Mouse (Mus musculus) hindbrain, postnatal 0 days (tissue): ENCODE results near the gene P4ha2. TPM values are rescaled to one million over a fixed set of nuclear protein-coding genes. Genes with fewer than 3 reads are reported as not detected.

Source experiments
- ATAC-seq: fragments of 200-750 bp; cut with Nextera tagmentation; 2 replicates; pipeline ENCODE4 v1.8.0; 2017; ENCODE audit warnings: mild to moderate bottlenecking, moderate TSS enrichment, moderate library complexity
- DNase-seq: peaks from one replicate; pipeline ENCODE4 v3.0.0-alpha.2; 2015; ENCODE audit warnings: low spot score
- H3K27ac ChIP-seq: fragments of 300-500 bp; sonication (generic); 2 replicates; pipeline ENCODE4 v1.5.1; 2014; ENCODE audit warnings: mild to moderate bottlenecking
- H3K27me3 ChIP-seq: fragments of 300-500 bp; sonication (generic); 2 replicates; pipeline ENCODE4 v1.6.1; 2014; ENCODE audit warnings: low read length, mixed read lengths; ENCODE audit not compliant: insufficient read depth
- H3K36me3 ChIP-seq: fragments of 300-500 bp; sonication (generic); 2 replicates; pipeline ENCODE4 v1.6.1; 2014; ENCODE audit warnings: low read length, mixed read lengths; ENCODE audit not compliant: insufficient read depth
- H3K4me1 ChIP-seq: fragments of 300-500 bp; sonication (generic); 2 replicates; pipeline ENCODE4 v1.6.1; 2014; ENCODE audit warnings: antibody characterized with exemption, low read length, mixed read lengths; ENCODE audit not compliant: insufficient read depth
- H3K4me2 ChIP-seq: fragments of 300-500 bp; sonication (generic); 2 replicates; pipeline ENCODE4 v1.6.1; 2014; ENCODE audit warnings: low read depth, mild to moderate bottlenecking, low read length, moderate library complexity, mixed read lengths
- H3K4me3 ChIP-seq: fragments of 300-500 bp; sonication (generic); 2 replicates; pipeline ENCODE4 v1.5.1; 2014; ENCODE audit warnings: low read length
- H3K9ac ChIP-seq: fragments of 300-500 bp; sonication (generic); replicated peaks from 2 replicates; pipeline ENCODE4 v1.6.1; 2014; ENCODE audit warnings: mild to moderate bottlenecking, low read length, moderate library complexity, mixed read lengths
- H3K9me3 ChIP-seq: fragments of 300-500 bp; sonication (generic); 2 replicates; pipeline ENCODE4 v1.6.1; 2016; ENCODE audit warnings: low read length, mixed read lengths
- CTCF ChIP-seq: IDR thresholded peaks from 2 replicates; pipeline ENCODE4 v1.5.1; 2016; ENCODE audit warnings: antibody characterized with exemption, control low read depth, low read depth
- WGBS: fragments of 180-500 bp; shearing (Covaris S2); extraction: QIAGEN DNeasy Blood & Tissue Kit; methylation state at CpG from one replicate; pipeline ENCODE4 v1.1.7; 2014; 5-methylcytosine and 5-hydroxymethylcytosine counted together
- polyA plus RNA-seq: library from polyadenylated mRNA; unstranded; fragments of >200 nt; fragmentation: Nextera tagmentation; extraction: Ambion mirVana; gene quantifications from 2 replicates; pipeline ENCODE4 v1.2.1, GENCODE M21; 2015
- total RNA-seq: library from RNA; depleted of rRNA; stranded (reverse); fragments of >200 nt; gene quantifications from 2 replicates; pipeline ENCODE4 v1.2.3, GENCODE M21; 2014

P4ha2 gene
- total and polyA plus RNA-seq, 2 experiments from 2014 or later, result 9.0 to 9.7 TPM

GRCm38 (mm10) chr11:54102706-54103449, 3.0 kb downstream of the P4ha2 start:
- Histone ChIP-seq H3K36me3 (no peaks in the 10 kb centered on the region), H3K27ac (no peak overlapping the region), H3K27me3 (no peaks in the 10 kb centered on the region), H3K9ac (no peak overlapping the region), H3K4me2 (no peak overlapping the region), H3K4me3 (no peak overlapping the region), H3K9me3 (no peaks in the 10 kb centered on the region), H3K4me1 (peaks cover 27% of the 10 kb centered on the region)
- ATAC-seq (no peak), DNase-seq (no peak)
- TF ChIP-seq CTCF, result no peak
- WGBS, result 62% methylated on average over 10 of the region's 10 CpGs

DNA sequence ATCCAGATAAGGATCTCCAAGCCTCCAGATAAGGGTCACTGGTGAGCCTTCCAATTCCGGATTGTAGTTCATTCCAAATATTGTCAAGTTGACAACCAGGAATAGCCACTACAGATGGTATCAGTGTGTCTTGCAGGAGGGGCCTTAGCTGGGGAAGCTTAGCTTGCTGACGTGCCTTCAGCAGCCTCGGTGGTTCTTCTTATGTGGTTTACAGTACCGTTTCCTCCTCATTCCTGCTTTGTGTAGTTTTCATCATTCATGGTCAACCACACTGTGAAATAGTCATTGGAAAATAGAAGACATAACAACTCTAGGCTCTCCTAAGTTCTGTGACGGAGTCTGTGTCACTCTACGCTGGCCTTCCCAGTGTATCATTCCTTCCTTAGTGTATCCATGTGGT, 5.1 kb downstream of the P4ha2 start:
- TF ChIP-seq CTCF, result no peak
- 97% methylated on average over 6 of the region's 6 CpGs for WGBS
- H3K9ac ChIP-seq, result no peak overlapping the region

DNA sequence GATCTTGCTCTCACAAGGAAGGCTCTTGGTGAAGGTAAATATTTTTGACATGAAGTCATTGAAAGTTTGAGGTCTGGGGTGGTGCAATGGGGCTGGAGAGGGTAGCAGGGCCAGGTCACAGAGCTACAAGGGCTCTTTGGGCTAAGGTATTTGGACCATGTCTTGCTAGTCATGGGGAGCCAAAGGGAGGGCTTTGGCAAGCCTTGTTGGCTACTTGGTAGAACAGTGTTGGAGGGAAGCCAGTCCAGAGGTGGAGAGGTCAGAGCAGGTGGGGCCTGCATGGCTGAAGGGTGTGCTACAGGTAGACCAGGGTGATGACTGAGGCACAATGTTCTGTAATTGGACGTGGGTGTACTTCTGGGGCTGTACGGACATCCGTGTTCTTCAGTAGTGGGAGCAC, 6.8 kb downstream of the P4ha2 start:
- H3K4me2 ChIP-seq, result no peak overlapping the region
- H3K9ac ChIP-seq, result no peak overlapping the region
- no peaks in the 10 kb centered on the region for H3K9me3 ChIP-seq
- WGBS, result 79% methylated on average over 3 of the region's 3 CpGs
- DNase-seq (no peak), ATAC-seq (0 out of 2 replicates have a peak, but pooled peaks have one; percentile 8)
- no peak for TF ChIP-seq CTCF
- no peaks in the 10 kb centered on the region for H3K27me3 ChIP-seq
- no peak overlapping the region for H3K4me3 ChIP-seq
- H3K4me1 ChIP-seq, result peaks cover 20% of the 10 kb centered on the region
- H3K27ac ChIP-seq, result peak overlapping the region; percentile 54; the same call in 1 of the 2 replicates
- H3K36me3 ChIP-seq, result no peaks in the 10 kb centered on the region

More for the DNA sequence above, 5.1 kb downstream of the P4ha2 start:
- H3K27ac ChIP-seq, result no peak overlapping the region
- H3K4me1 ChIP-seq, result peaks cover 27% of the 10 kb centered on the region
- no peaks in the 10 kb centered on the region for H3K27me3 ChIP-seq
- no peaks in the 10 kb centered on the region for H3K36me3 ChIP-seq
- DNase-seq (no peak), ATAC-seq (no peak)
- H3K9me3 ChIP-seq, result no peaks in the 10 kb centered on the region
- H3K4me3 ChIP-seq, result no peak overlapping the region
- no peak overlapping the region for H3K4me2 ChIP-seq

- H3K4me1 ChIP-seq, result peaks cover 23% of the 10 kb centered on the region
- no peak overlapping the region for H3K9ac ChIP-seq
- no peak overlapping the region for H3K4me2 ChIP-seq
- H3K4me3 ChIP-seq, result no peak overlapping the region
- H3K27me3 ChIP-seq, result no peaks in the 10 kb centered on the region
- H3K27ac ChIP-seq, result peak overlapping the region; percentile 54; the same call in 1 of the 2 replicates
- TF ChIP-seq CTCF, result 0 out of 2 replicates have a peak, but pooled peaks have one; percentile 6
- 36% methylated on average over 7 of the region's 7 CpGs for WGBS
- no peaks in the 10 kb centered on the region for H3K36me3 ChIP-seq
- DNase-seq (peak; percentile 70), ATAC-seq (peak; percentile 57)
- H3K9me3 ChIP-seq, result no peaks in the 10 kb centered on the region
Measured at GRCm38 (mm10) chr11:54107239-54107638, 7.3 kb downstream of the P4ha2 start.

- no peak for TF ChIP-seq CTCF
- Histone ChIP-seq H3K9ac (no peak overlapping the region), H3K9me3 (no peaks in the 10 kb centered on the region), H3K27me3 (no peaks in the 10 kb centered on the region), H3K36me3 (no peaks in the 10 kb centered on the region), H3K27ac (no peak overlapping the region), H3K4me1 (peaks cover 27% of the 10 kb centered on the region), H3K4me3 (no peak overlapping the region), H3K4me2 (no peak overlapping the region)
- DNase-seq, result no peak
- WGBS, result 55% methylated on average over 3 of the region's 3 CpGs
- no peak for ATAC-seq
Measured at GRCm38 (mm10) chr11:54108131-54108530, 8.2 kb downstream of the P4ha2 start.

GRCm38 (mm10) chr11:54108894-54109293, 9.0 kb downstream of the P4ha2 start:
- WGBS, result 54% methylated on average over 5 of the region's 5 CpGs
- Histone ChIP-seq H3K36me3 (no peaks in the 10 kb centered on the region), H3K9ac (no peak overlapping the region), H3K9me3 (no peaks in the 10 kb centered on the region), H3K4me1 (peaks cover 34% of the 10 kb centered on the region), H3K4me3 (no peak overlapping the region), H3K27ac (no peak overlapping the region), H3K27me3 (no peaks in the 10 kb centered on the region), H3K4me2 (no peak overlapping the region)
- ATAC-seq (no peak), DNase-seq (no peak)
- TF ChIP-seq CTCF, result no peak

DNA sequence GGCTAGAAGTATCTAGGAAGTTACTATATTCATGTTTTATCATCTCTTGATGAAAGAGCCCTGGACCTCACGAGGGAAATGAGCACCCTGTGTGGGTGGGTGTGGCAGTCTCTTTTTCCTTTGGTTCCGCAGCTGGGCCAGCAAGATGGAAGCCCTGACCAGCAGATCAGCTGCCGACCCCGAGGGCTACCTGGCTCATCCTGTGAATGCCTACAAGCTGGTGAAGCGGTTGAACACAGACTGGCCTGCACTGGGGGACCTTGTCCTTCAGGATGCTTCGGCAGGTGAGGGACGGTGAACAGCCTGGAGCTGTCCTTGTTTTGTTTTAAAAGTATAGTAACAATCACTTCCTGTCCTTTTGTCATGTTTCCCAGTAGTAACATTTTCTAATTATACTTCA, 11.4 kb downstream of the P4ha2 start:
- H3K9me3 ChIP-seq, result no peaks in the 10 kb centered on the region
- H3K9ac ChIP-seq, result no peak overlapping the region
- H3K4me2 ChIP-seq, result no peak overlapping the region
- DNase-seq (no peak), ATAC-seq (no peak)
- no peaks in the 10 kb centered on the region for H3K27me3 ChIP-seq
- WGBS, result 87% methylated on average over 7 of the region's 7 CpGs
- no peaks in the 10 kb centered on the region for H3K36me3 ChIP-seq
- H3K4me3 ChIP-seq, result no peak overlapping the region
- peaks cover 33% of the 10 kb centered on the region for H3K4me1 ChIP-seq
- H3K27ac ChIP-seq, result no peak overlapping the region
- no peak for TF ChIP-seq CTCF
